In genomic region chr2:91309546-91309945, GRCm38 (mm10) we compare ENCODE assay signal across 25 mouse cellular contexts.
"Had no signal": no experiment of that assay in that cellular context is flagged by ENCODE, and none has a peak within 500 bp of the region (broad histone marks: within the 10 kb centered on the region; RNA-seq: fewer than 3 reads in every experiment).

No protein-coding gene starts in this region.

- ATAC-seq: hindbrain, postnatal 0 days had no signal

- H3K4me1 ChIP-seq: liver, embryonic 13.5 days had no signal

- H3K4me2 ChIP-seq: heart, embryonic 11.5 days; heart, embryonic 13.5 days; heart, embryonic 15.5 days; hindbrain, embryonic 13.5 days; hindbrain, embryonic 15.5 days; kidney, embryonic 15.5 days; limb, embryonic 12.5 days; liver, embryonic 11.5 days; liver, embryonic 13.5 days had no signal

- DNase-seq: gastrocnemius, postnatal 14 days; gastrocnemius, postnatal 36 days; heart, adult 11 months; heart, adult 2 months; heart, postnatal 14 days; heart, postnatal 36 days; kidney, adult 11 months; kidney, adult 2 months; kidney, adult 9 months; kidney, postnatal 14 days; kidney, postnatal 36 days; layer of hippocampus, adult 9-11 months; layer of hippocampus, postnatal 36 days; liver; liver, embryonic 13.5 days had no signal

- H3K4me3 ChIP-seq: heart, adult 2 months; heart, embryonic 13.5 days; heart, embryonic 15.5 days; hindbrain, embryonic 13.5 days; hindbrain, embryonic 15.5 days; kidney, embryonic 15.5 days; left cerebral cortex, adult 2 months; limb, embryonic 12.5 days; liver, embryonic 13.5 days had no signal

- H3K36me3 ChIP-seq: heart, embryonic 13.5 days; heart, embryonic 15.5 days; hindbrain, embryonic 15.5 days; kidney, embryonic 15.5 days; liver, embryonic 13.5 days had no signal

- H3K9me3 ChIP-seq: heart, embryonic 13.5 days; heart, embryonic 15.5 days; hindbrain, embryonic 13.5 days; hindbrain, embryonic 15.5 days; kidney, embryonic 15.5 days; limb, embryonic 12.5 days; liver, embryonic 13.5 days had no signal

- H3K27ac ChIP-seq: heart, adult 2 months; heart, embryonic 13.5 days; heart, embryonic 15.5 days; hindbrain, embryonic 13.5 days; hindbrain, embryonic 15.5 days; hindbrain, postnatal 0 days; kidney, embryonic 15.5 days; left cerebral cortex, adult 2 months; limb, embryonic 12.5 days; liver, embryonic 13.5 days had no signal

- H3K9ac ChIP-seq: heart, embryonic 13.5 days; heart, embryonic 15.5 days; hindbrain, embryonic 13.5 days; hindbrain, embryonic 15.5 days; kidney, embryonic 15.5 days; limb, embryonic 12.5 days; liver, embryonic 13.5 days had no signal

- H3K27me3 ChIP-seq: heart, embryonic 13.5 days; heart, embryonic 15.5 days; hindbrain, embryonic 13.5 days; hindbrain, embryonic 15.5 days; kidney, embryonic 15.5 days; limb, embryonic 12.5 days; liver, embryonic 13.5 days had no signal
